Mouse (Mus musculus) myocyte (in vitro differentiated cells): Measurements from ENCODE around the gene Foxr1. TPM values are rescaled to one million over a fixed set of nuclear protein-coding genes. Genes with fewer than 3 reads are reported as not detected.
"Not testable (repeated sequence)": the region's sequence is repeated elsewhere in the genome, so short reads cannot be mapped to it uniquely, and the experiment has no call there.

ENCODE experiments used
- H3K27me3 ChIP-seq: one replicate; pipeline ENCODE4 v1.6.1; 2011; ENCODE audit not compliant: control insufficient read depth, insufficient read depth, insufficient read length
- H3K36me3 ChIP-seq: one replicate; pipeline ENCODE4 v1.6.1; 2011; ENCODE audit not compliant: control insufficient read depth, insufficient read depth
- H3K4me2 ChIP-seq: one replicate; pipeline ENCODE4 v1.6.1; 2011; ENCODE audit warnings: low read depth, control low read depth
- H3K4me3 ChIP-seq: one replicate; pipeline ENCODE4 v1.5.1; 2011; ENCODE audit warnings: mild to moderate bottlenecking, control low read depth, moderate library complexity
- H3K79me2 ChIP-seq: one replicate; pipeline ENCODE4 v1.6.1; 2011; ENCODE audit not compliant: control insufficient read depth, insufficient read depth
- H3ac ChIP-seq: one replicate; pipeline ENCODE4 v1.6.1; 2011; ENCODE audit not compliant: control insufficient read depth, insufficient read length
- CEBPB ChIP-seq: IDR thresholded peaks from 2 replicates; pipeline ENCODE4 v1.6.1; 2011; ENCODE audit warnings: mild to moderate bottlenecking, moderate library complexity; ENCODE audit not compliant: poor library complexity, insufficient read depth, severe bottlenecking
- E2F4 ChIP-seq: IDR thresholded peaks from one replicate; pipeline ENCODE4 v1.6.1; 2011; ENCODE audit warnings: mild to moderate bottlenecking, control low read depth, moderate library complexity; ENCODE audit not compliant: insufficient read depth
- MAX ChIP-seq: IDR thresholded peaks from one replicate; pipeline ENCODE4 v1.6.1; 2011; ENCODE audit warnings: low read depth, mild to moderate bottlenecking, control low read depth
- MYOD1 ChIP-seq, 3 experiments: IDR thresholded peaks; one replicate each; pipeline ENCODE4 v1.6.1; 2011; ENCODE audit warnings: control low read depth in 2 of 3, low read depth in 2 of 3, mild to moderate bottlenecking in 2 of 3, moderate library complexity in 1 of 3; ENCODE audit not compliant: insufficient read length in 2 of 3, control insufficient read depth in 1 of 3
- MYOG ChIP-seq, 3 experiments: IDR thresholded peaks; one replicate each; pipeline ENCODE4 v1.6.1; 2011; ENCODE audit warnings: control low read depth in 2 of 3, low read depth in 2 of 3, mild to moderate bottlenecking in 2 of 3; ENCODE audit not compliant: insufficient read length in 2 of 3, control insufficient read depth in 1 of 3, insufficient read depth in 1 of 3
- POLR2A ChIP-seq: IDR thresholded peaks from one replicate; pipeline ENCODE4 v1.6.1; 2011; ENCODE audit warnings: low read depth, mild to moderate bottlenecking, control low read depth, moderate library complexity; ENCODE audit not compliant: insufficient read length
- POLR2AphosphoS2 ChIP-seq: IDR thresholded peaks from one replicate; pipeline ENCODE4 v1.6.1; 2011; ENCODE audit warnings: low read depth, control low read depth; ENCODE audit not compliant: insufficient read length
- REST ChIP-seq: IDR thresholded peaks from one replicate; pipeline ENCODE4 v1.6.1; 2011; ENCODE audit warnings: mild to moderate bottlenecking, control low read depth, moderate library complexity; ENCODE audit not compliant: insufficient read depth, insufficient read length
- SRF ChIP-seq: IDR thresholded peaks from one replicate; pipeline ENCODE4 v1.6.1; 2011; ENCODE audit warnings: low read depth; ENCODE audit not compliant: control insufficient read depth, insufficient read length
- TCF12 ChIP-seq: IDR thresholded peaks from one replicate; pipeline ENCODE4 v1.6.1; 2011; ENCODE audit warnings: mild to moderate bottlenecking, control low read depth; ENCODE audit not compliant: poor library complexity, insufficient read depth, severe bottlenecking
- TCF3 ChIP-seq: IDR thresholded peaks from one replicate; pipeline ENCODE4 v1.6.1; 2011; ENCODE audit warnings: low read depth, control low read depth; ENCODE audit not compliant: insufficient read length
- USF1 ChIP-seq: IDR thresholded peaks from one replicate; pipeline ENCODE4 v1.6.1; 2011; ENCODE audit warnings: low read depth, mild to moderate bottlenecking, control low read depth, moderate library complexity
- polyA plus RNA-seq: library from polyadenylated mRNA; unstranded; fragments of >200 nt; fragmentation: generic; extraction: Trizol; gene quantifications from one replicate; pipeline ENCODE4 v1.2.1, GENCODE M21; 2012; ENCODE audit warnings: missing spikeins

Foxr1 gene
- polyA plus RNA-seq, 1 experiment = not detected

DNA sequence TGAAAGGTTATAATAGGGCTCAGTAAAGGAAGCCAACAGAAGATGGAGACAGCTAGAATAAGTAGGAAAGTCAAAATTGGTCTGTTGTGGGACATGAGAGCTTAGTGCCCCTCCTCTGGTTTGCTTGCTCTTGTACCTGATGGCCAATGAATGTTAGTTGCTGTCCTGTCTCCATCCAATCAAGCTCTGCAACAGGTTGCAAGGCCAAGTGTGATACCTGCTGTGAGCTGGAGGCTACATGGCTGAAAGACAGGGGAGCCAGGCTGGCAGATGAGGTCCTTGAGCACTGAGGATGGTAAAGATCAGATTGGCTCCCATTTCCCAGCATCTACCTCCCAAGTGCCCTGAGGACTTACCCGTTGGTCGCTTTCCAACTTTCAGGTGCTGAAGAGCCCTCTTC is 28.2 kb downstream of the Foxr1 start:
- H3K4me3 ChIP-seq = no peak overlapping the region
- H3ac ChIP-seq = no peak overlapping the region
- peaks cover 46% of the 10 kb centered on the region for H3K36me3 ChIP-seq
- H3K4me2 ChIP-seq = no peak overlapping the region
- H3K79me2 ChIP-seq = peaks cover 31% of the 10 kb centered on the region
- no peaks in the 10 kb centered on the region for H3K27me3 ChIP-seq
- TF ChIP-seq USF1 (no peak), SRF (no peak), MYOG (IDR thresholded peaks at IDR 0.05; ENCODE audit: control insufficient read depth in 1 of 3, insufficient read depth in 1 of 3, insufficient read length in 2 of 3, low read depth in 2 of 3) (no peak), TCF3 (no peak), TCF12 (no peak), MYOD1 (IDR thresholded peaks at IDR 0.05; ENCODE audit: control insufficient read depth in 1 of 3, insufficient read length in 2 of 3, low read depth in 2 of 3) (no peak), MAX (no peak), REST (no peak), POLR2AphosphoS2 (peak; percentile 74), POLR2A (peak; percentile 30), CEBPB (no peak), E2F4 (no peak)

DNA sequence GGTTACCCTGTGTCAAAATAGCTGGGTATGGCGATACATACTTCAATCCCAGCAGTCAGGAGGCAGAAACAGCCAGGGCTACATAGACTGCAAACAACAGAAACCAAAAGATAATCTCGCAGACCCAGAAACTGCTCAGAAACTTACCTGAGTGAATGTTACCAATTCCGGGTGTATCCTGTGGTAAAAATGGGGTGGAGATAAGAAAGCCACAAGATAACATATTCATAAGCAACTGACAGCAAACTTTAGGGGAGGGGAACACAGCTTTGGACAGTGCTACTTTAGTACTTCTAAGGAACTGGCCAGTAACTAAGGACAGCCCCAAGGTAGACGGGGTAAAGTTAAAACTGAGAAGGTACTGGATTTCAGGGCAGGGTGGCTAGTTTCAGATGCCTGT is 28.6 kb downstream of the Foxr1 start:
- Histone ChIP-seq H3K27me3 (no peaks in the 10 kb centered on the region), H3K4me3 (no peak overlapping the region), H3K36me3 (peaks cover 46% of the 10 kb centered on the region), H3K4me2 (no peak overlapping the region), H3ac (no peak overlapping the region), H3K79me2 (peaks cover 32% of the 10 kb centered on the region)
- TF ChIP-seq REST (no peak), TCF12 (no peak), POLR2AphosphoS2 (no peak), CEBPB (no peak), TCF3 (no peak), USF1 (no peak), POLR2A (no peak), MYOG (IDR thresholded peaks at IDR 0.05; ENCODE audit: control insufficient read depth in 1 of 3, insufficient read depth in 1 of 3, insufficient read length in 2 of 3, low read depth in 2 of 3) (no peak), MAX (no peak), E2F4 (no peak), MYOD1 (IDR thresholded peaks at IDR 0.05; ENCODE audit: control insufficient read depth in 1 of 3, insufficient read length in 2 of 3, low read depth in 2 of 3) (no peak), SRF (no peak)

GRCm38 (mm10) chr9:44411601-44412130 is 29.3 kb downstream of the Foxr1 start:
- Histone ChIP-seq H3K79me2 (peaks cover 29% of the 10 kb centered on the region), H3ac (no peak overlapping the region), H3K4me2 (no peak overlapping the region), H3K27me3 (no peaks in the 10 kb centered on the region), H3K4me3 (no peak overlapping the region), H3K36me3 (peaks cover 46% of the 10 kb centered on the region)
- TF ChIP-seq MAX (no peak), POLR2AphosphoS2 (peak; percentile 53), USF1 (no peak)

GRCm38 (mm10) chr9:44410647-44411336 is 30.1 kb downstream of the Foxr1 start:
- H3K27me3 ChIP-seq = no peaks in the 10 kb centered on the region
- no peak overlapping the region for H3K4me3 ChIP-seq
- TF ChIP-seq REST = no peak
- TF ChIP-seq TCF12 = no peak
- no peak for TF ChIP-seq MYOD1 (IDR thresholded peaks at IDR 0.05; ENCODE audit: control insufficient read depth in 1 of 3, insufficient read length in 2 of 3, low read depth in 2 of 3)
- TF ChIP-seq USF1 = no peak
- TF ChIP-seq POLR2AphosphoS2 = peak; percentile 55
- TF ChIP-seq TCF3 = no peak
- TF ChIP-seq MYOG (IDR thresholded peaks at IDR 0.05; ENCODE audit: control insufficient read depth in 1 of 3, insufficient read depth in 1 of 3, insufficient read length in 2 of 3, low read depth in 2 of 3) = no peak
- no peak for TF ChIP-seq E2F4
- peaks cover 37% of the 10 kb centered on the region for H3K79me2 ChIP-seq
- peaks cover 44% of the 10 kb centered on the region for H3K36me3 ChIP-seq
- no peak overlapping the region for H3ac ChIP-seq
- no peak overlapping the region for H3K4me2 ChIP-seq

DNA sequence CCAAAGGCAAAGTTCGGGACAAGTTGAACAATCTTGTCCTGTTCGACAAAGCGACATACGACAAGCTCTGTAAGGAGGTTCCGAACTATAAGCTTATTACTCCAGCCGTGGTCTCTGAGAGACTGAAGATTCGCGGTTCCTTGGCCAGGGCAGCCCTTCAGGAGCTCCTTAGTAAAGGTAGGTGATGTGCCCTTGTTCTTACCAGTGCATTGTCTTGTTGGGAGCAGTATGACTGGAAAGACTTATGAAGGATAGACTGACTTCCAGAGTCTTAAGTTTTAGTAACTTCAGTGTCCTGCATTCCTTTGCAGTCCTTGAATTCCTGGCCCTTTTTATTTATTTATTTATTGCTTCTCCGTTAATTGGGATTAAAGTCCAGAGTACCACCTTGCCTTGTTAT is 32.2 kb downstream of the Foxr1 start:
- Histone ChIP-seq H3K4me2 (peak overlapping the region; percentile 93), H3K4me3 (peak overlapping the region; percentile 97), H3K36me3 (peaks cover 50% of the 10 kb centered on the region), H3K79me2 (peaks cover 48% of the 10 kb centered on the region)
- H3K27me3 ChIP-seq, H3ac ChIP-seq: not testable (repeated sequence)
